Mouse (Mus musculus) bone marrow, adult 2 months (tissue): ENCODE measurements around the gene Tuba1c.

Experiments
- CTCF ChIP-seq: fragments of 200-500 bp; IDR thresholded peaks from 2 replicates; pipeline ENCODE4 v1.5.1; 2011; ENCODE audit warnings: low read length, control low read depth; ENCODE audit not compliant: control insufficient read depth, insufficient read depth
- POLR2A ChIP-seq: fragments of 200-500 bp; IDR thresholded peaks from 2 replicates; pipeline ENCODE4 v1.6.1; 2011; ENCODE audit warnings: low read depth, mild to moderate bottlenecking, control low read depth, low read length, borderline replicate concordance; ENCODE audit not compliant: control insufficient read depth

- TF ChIP-seq CTCF (no peak), POLR2A (no peak)
Observed at GRCm38 (mm10) chr15:98983431-98984081, 46.1 kb upstream of the Tuba1c start.
